Mouse (Mus musculus) neural tube, embryonic 11.5 days (tissue): ENCODE measurements around the gene Atp5h. TPM values are rescaled to one million over a fixed set of nuclear protein-coding genes. Genes with fewer than 3 reads are reported as not detected.

Source experiments
- ATAC-seq: fragments of 200-750 bp; cut with Nextera tagmentation; 2 replicates; pipeline ENCODE4 v1.8.0; 2017; ENCODE audit warnings: moderate number of reproducible peaks, mild to moderate bottlenecking, moderate TSS enrichment, moderate library complexity; ENCODE audit not compliant: insufficient read depth, low FRiP score, low TSS enrichment
- DNase-seq: peaks from one replicate; pipeline ENCODE4 v3.0.0-alpha.2; 2015; ENCODE audit warnings: low spot score
- H3K27ac ChIP-seq: fragments of 300-500 bp; sonication (generic); 2 replicates; pipeline ENCODE4 v1.5.1; 2014; ENCODE audit warnings: low read depth, mild to moderate bottlenecking, low read length
- H3K27me3 ChIP-seq: fragments of 300-500 bp; sonication (generic); 2 replicates; pipeline ENCODE4 v1.6.1; 2014; ENCODE audit warnings: mild to moderate bottlenecking, low read length, mixed read lengths; ENCODE audit not compliant: control insufficient read depth, insufficient read depth
- H3K36me3 ChIP-seq: fragments of 300-500 bp; sonication (generic); 2 replicates; pipeline ENCODE4 v1.6.1; 2014; ENCODE audit warnings: mild to moderate bottlenecking, low read length, moderate library complexity, mixed read lengths; ENCODE audit not compliant: control insufficient read depth, insufficient read depth
- H3K4me1 ChIP-seq: fragments of 300-500 bp; sonication (generic); 2 replicates; pipeline ENCODE4 v1.6.1; 2014; ENCODE audit warnings: low read length, mixed read lengths; ENCODE audit not compliant: control insufficient read depth, insufficient read depth
- H3K4me2 ChIP-seq: fragments of 300-500 bp; sonication (generic); 2 replicates; pipeline ENCODE4 v1.6.1; 2014; ENCODE audit warnings: low read depth, mild to moderate bottlenecking, moderate library complexity
- H3K4me3 ChIP-seq: fragments of 300-500 bp; sonication (generic); 2 replicates; pipeline ENCODE4 v1.5.1; 2014; ENCODE audit warnings: low read depth, low read length
- H3K9ac ChIP-seq: fragments of 300-500 bp; sonication (generic); 2 replicates; pipeline ENCODE4 v1.6.1; 2014; ENCODE audit warnings: mild to moderate bottlenecking, low read length
- H3K9me3 ChIP-seq: fragments of 300-500 bp; sonication (generic); 2 replicates; pipeline ENCODE4 v1.6.1; 2016; ENCODE audit warnings: low read length; ENCODE audit not compliant: control insufficient read depth
- WGBS: fragments of 180-500 bp; shearing (Covaris S2); extraction: QIAGEN DNeasy Blood & Tissue Kit; methylation state at CpG from one replicate; pipeline ENCODE4 v1.1.7; 2014; 5-methylcytosine and 5-hydroxymethylcytosine counted together
- microRNA-seq: library from miRNA; unstranded; fragments of <30 nt; microRNA quantifications from one replicate; pipeline ENCODE4, GENCODE M21; 2016
- polyA plus RNA-seq: library from polyadenylated mRNA; unstranded; fragments of >200 nt; fragmentation: Nextera tagmentation; extraction: Ambion mirVana; gene quantifications from 2 replicates; pipeline ENCODE4 v1.2.1, GENCODE M21; 2014

Atp5h gene
- polyA plus RNA-seq, 1 experiment from 2014 or later = 868 TPM

- Histone ChIP-seq H3K4me3 (no peak overlapping the region), H3K4me2 (no peak overlapping the region), H3K9ac (no peak overlapping the region), H3K9me3 (no peaks in the 10 kb centered on the region), H3K36me3 (no peaks in the 10 kb centered on the region), H3K27me3 (peaks cover 19% of the 10 kb centered on the region), H3K27ac (no peak overlapping the region), H3K4me1 (peaks cover 10% of the 10 kb centered on the region)
- no peak for ATAC-seq
- 74% methylated on average over 1 of the region's 1 CpGs for WGBS
- no peak for DNase-seq
Measured at GRCm38 (mm10) chr11:115372015-115372414, 47.7 kb downstream of the Atp5h start.

- DNase-seq (no peak), ATAC-seq (no peak)
- Histone ChIP-seq H3K4me2 (no peak overlapping the region), H3K27me3 (peaks cover 26% of the 10 kb centered on the region), H3K4me3 (no peak overlapping the region), H3K4me1 (peaks cover 13% of the 10 kb centered on the region), H3K27ac (no peak overlapping the region), H3K36me3 (no peaks in the 10 kb centered on the region), H3K9me3 (no peaks in the 10 kb centered on the region), H3K9ac (no peak overlapping the region)
- 65% methylated on average over 8 of the region's 8 CpGs for WGBS
Measured at GRCm38 (mm10) chr11:115371354-115371753, 48.4 kb downstream of the Atp5h start.

GRCm38 (mm10) chr11:115370368-115370767, 49.4 kb downstream of the Atp5h start:
- no peak overlapping the region for H3K27ac ChIP-seq
- WGBS = 55% methylated on average over 7 of the region's 7 CpGs
- ATAC-seq = no peak
- no peak overlapping the region for H3K4me2 ChIP-seq
- no peak overlapping the region for H3K4me3 ChIP-seq
- peaks cover 13% of the 10 kb centered on the region for H3K4me1 ChIP-seq
- H3K36me3 ChIP-seq = no peaks in the 10 kb centered on the region
- no peak overlapping the region for H3K9ac ChIP-seq
- DNase-seq = no peak
- H3K27me3 ChIP-seq = peaks cover 30% of the 10 kb centered on the region
- no peaks in the 10 kb centered on the region for H3K9me3 ChIP-seq

GRCm38 (mm10) chr11:115367395-115367944, 52.3 kb downstream of the Atp5h start, which contains the start of gene Hid1:
TSS of gene Hid1 (minus strand) at chr11:115367756.
- ATAC-seq = peak; percentile 87
- DNase-seq = peak; percentile 85
- Histone ChIP-seq H3K4me1 (peaks cover 7% of the 10 kb centered on the region; the same call in 1 of the 2 replicates), H3K9me3 (no peaks in the 10 kb centered on the region), H3K4me3 (peak within 1 kb of the TSS; percentile 55), H3K36me3 (no peaks in the 10 kb centered on the region), H3K27me3 (peaks cover 19% of the 10 kb centered on the region), H3K4me2 (peak within 1 kb of the TSS; percentile 88), H3K9ac (peak within 1 kb of the TSS; percentile 65), H3K27ac (0 out of 2 replicates have a peak within 1 kb of the TSS, but pooled peaks have one; percentile 42)
- WGBS = under 1% methylated on average over 37 of the region's 39 CpGs

- H3K4me3 ChIP-seq = peak overlapping the region; percentile 55
- H3K36me3 ChIP-seq = no peaks in the 10 kb centered on the region
- 0 out of 2 replicates have a peak overlapping the region, but pooled peaks have one; percentile 42 for H3K27ac ChIP-seq
- DNase-seq (peak; percentile 35), ATAC-seq (peak; percentile 48)
- H3K9ac ChIP-seq = peak overlapping the region; percentile 65
- H3K4me1 ChIP-seq = peaks cover 7% of the 10 kb centered on the region; the same call in 1 of the 2 replicates
- WGBS = 1% methylated on average over 25 of the region's 28 CpGs
- H3K27me3 ChIP-seq = peaks cover 19% of the 10 kb centered on the region
- H3K9me3 ChIP-seq = no peaks in the 10 kb centered on the region
- H3K4me2 ChIP-seq = peak overlapping the region; percentile 88
Measured at GRCm38 (mm10) chr11:115366706-115367394, 52.9 kb downstream of the Atp5h start.

GRCm38 (mm10) chr11:115366039-115366705, 53.6 kb downstream of the Atp5h start:
- no peak for DNase-seq
- WGBS = 53% methylated on average over 7 of the region's 7 CpGs
- H3K4me2 ChIP-seq = peak overlapping the region; percentile 88
- peaks cover 19% of the 10 kb centered on the region for H3K27me3 ChIP-seq
- no peaks in the 10 kb centered on the region for H3K9me3 ChIP-seq
- peak overlapping the region; percentile 55; the same call in 1 of the 2 replicates for H3K4me3 ChIP-seq
- ATAC-seq = 0 out of 2 replicates have a peak, but pooled peaks have one; percentile 12
- H3K9ac ChIP-seq = no peak overlapping the region; the same call in 1 of the 2 replicates
- H3K36me3 ChIP-seq = no peaks in the 10 kb centered on the region
- H3K4me1 ChIP-seq = peaks cover 7% of the 10 kb centered on the region; the same call in 1 of the 2 replicates
- H3K27ac ChIP-seq = no peak overlapping the region

Small RNAs within 50 kb of the gene (microRNA-seq; reads per million reads assigned to microRNA genes)
- not detected for gene Mir3968

Other genes with a start within 250 kb of the Atp5h start
- 8.8 and 11.0 TPM in 2 replicates for gene Tmem104, start 232.5 kb downstream of the Atp5h start, polyA plus RNA-seq
- 20.3 and 20.8 TPM in 2 replicates for gene Nat9, start 232.1 kb downstream of the Atp5h start, polyA plus RNA-seq
- gene Grin2c, start 152.7 kb downstream of the Atp5h start, polyA plus RNA-seq = 0.57 and 0.85 TPM in 2 replicates
- gene Fdxr, start 142.9 kb downstream of the Atp5h start, polyA plus RNA-seq = 14.0 and 15.1 TPM in 2 replicates
- gene Fads6, start 122.3 kb downstream of the Atp5h start, polyA plus RNA-seq = 0.18 and 0.24 TPM in 2 replicates
- gene Otop2, start 112.8 kb downstream of the Atp5h start, polyA plus RNA-seq = not detected in 2 replicates
- 0.12 TPM in 1 of 2 replicates, not detected in the other for gene Ush1g, start 97.9 kb downstream of the Atp5h start, polyA plus RNA-seq
- gene Otop3, start 85.2 kb downstream of the Atp5h start, polyA plus RNA-seq = 0.35 and 0.37 TPM in 2 replicates
- gene Hid1, start 52.2 kb downstream of the Atp5h start, polyA plus RNA-seq = 13.1 and 16.1 TPM in 2 replicates
- 18.1 and 18.5 TPM in 2 replicates for gene Cdr2l, start 38.0 kb downstream of the Atp5h start, polyA plus RNA-seq
- 221 and 230 TPM in 2 replicates for gene Mrpl58, start 16.2 kb downstream of the Atp5h start, polyA plus RNA-seq
- 22.0 and 25.7 TPM in 2 replicates for gene Kctd2, start 166 bp upstream of the Atp5h start, polyA plus RNA-seq
- 0.12 TPM in 1 of 2 replicates, not detected in the other for gene Trim80, start 20.6 kb upstream of the Atp5h start, polyA plus RNA-seq
- 0.11 and 0.22 TPM in 2 replicates for gene Slc16a5, start 42.5 kb upstream of the Atp5h start, polyA plus RNA-seq
- gene Armc7, start 55.7 kb upstream of the Atp5h start, polyA plus RNA-seq = 7.8 and 8.3 TPM in 2 replicates
- gene Nt5c, start 71.9 kb upstream of the Atp5h start, polyA plus RNA-seq = 76.0 and 77.0 TPM in 2 replicates
- 870 and 877 TPM in 2 replicates for gene Jpt1, start 94.4 kb upstream of the Atp5h start, polyA plus RNA-seq
- 1,294 and 1,337 TPM in 2 replicates for gene Sumo2, start 116.3 kb upstream of the Atp5h start, polyA plus RNA-seq
- gene Nup85, start 144.5 kb upstream of the Atp5h start, polyA plus RNA-seq = 174 and 187 TPM in 2 replicates
- gene Mrps7, start 184.0 kb upstream of the Atp5h start, polyA plus RNA-seq = 95.5 and 97.9 TPM in 2 replicates
- gene Gga3, start 184.1 kb upstream of the Atp5h start, polyA plus RNA-seq = 31.4 and 31.7 TPM in 2 replicates
- gene Mif4gd, start 193.0 kb upstream of the Atp5h start, polyA plus RNA-seq = 17.1 and 17.7 TPM in 2 replicates
- gene Slc25a19, start 208.3 kb upstream of the Atp5h start, polyA plus RNA-seq = 23.0 and 25.4 TPM in 2 replicates